Mouse (Mus musculus) frontal cortex, adult 2 months (tissue): ENCODE measurements around the gene Fhl2. TPM values are rescaled to one million over a fixed set of nuclear protein-coding genes. Genes with fewer than 3 reads are reported as not detected.
A peak's percentile ranks its signal among the peaks of the same experiment; 100 is the strongest.
"Not testable (repeated sequence)": the region's sequence is repeated elsewhere in the genome, so short reads cannot be mapped to it uniquely, and the experiment has no call there.

Source experiments
- DNase-seq, 2 experiments: peaks; one replicate each; pipeline ENCODE4 v3.0.0; 2022; ENCODE audit warnings: low spot score in 1 of 2; ENCODE audit errors: extremely low spot score in 1 of 2
- polyA plus RNA-seq: library from polyadenylated mRNA; depleted of rRNA; stranded (reverse); fragments of >200 nt; gene quantifications from 2 replicates; pipeline ENCODE4 v1.2.3, GENCODE M21; 2012

The Fhl2 gene
- polyA plus RNA-seq, 1 experiment: 80.4 TPM

GRCm38 (mm10) chr1:43196059-43196458, 725 bp downstream of the Fhl2 start:
- no peak for DNase-seq

GRCm38 (mm10) chr1:43193423-43193822, 3.4 kb downstream of the Fhl2 start:
- no peak for DNase-seq

DNA sequence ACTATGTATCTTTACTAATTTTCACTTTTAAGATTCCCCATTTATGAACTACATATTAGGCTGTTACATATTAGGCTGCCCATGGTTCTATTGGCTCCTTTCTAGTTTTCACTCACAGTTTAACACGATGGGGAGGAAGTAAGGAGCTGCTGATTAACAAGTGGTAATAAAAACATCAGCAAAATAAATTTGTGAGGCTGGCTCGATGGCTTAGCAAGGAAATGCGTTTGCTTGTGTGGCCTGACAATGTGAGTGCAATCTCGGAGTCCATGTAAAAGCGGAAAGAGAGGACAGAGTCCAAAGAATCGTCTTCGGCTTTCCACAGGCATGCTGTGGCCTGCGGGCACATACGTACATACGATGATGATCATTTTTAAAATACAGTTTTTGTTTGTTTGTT, 4.3 kb downstream of the Fhl2 start:
- DNase-seq: no peak

GRCm38 (mm10) chr1:43191078-43191477, 5.7 kb downstream of the Fhl2 start:
- DNase-seq: peak in 1 of 2 experiments; percentile 54

- not testable (repeated sequence) for DNase-seq
Observed at GRCm38 (mm10) chr1:43188893-43189292, 7.9 kb downstream of the Fhl2 start.

DNA sequence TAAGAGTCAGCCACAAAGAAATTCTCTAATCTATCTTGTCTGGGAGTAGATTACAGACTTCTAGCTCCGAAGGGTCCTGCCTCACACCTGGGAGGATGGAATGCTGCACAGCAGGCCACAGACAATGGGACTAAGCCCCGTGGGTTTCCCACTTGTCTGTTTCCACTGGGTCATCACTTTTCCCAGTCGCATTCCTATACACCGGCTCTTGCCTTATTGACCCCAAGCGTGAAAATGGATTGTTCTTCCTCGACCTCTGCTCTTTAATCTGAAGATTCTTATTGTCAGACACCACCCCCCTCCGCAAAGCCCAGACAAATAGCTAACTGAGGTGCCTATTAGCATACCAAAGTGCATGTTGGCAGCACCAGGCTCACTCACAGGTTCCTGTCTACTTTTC, 10.4 kb downstream of the Fhl2 start:
- no peak for DNase-seq

DNA sequence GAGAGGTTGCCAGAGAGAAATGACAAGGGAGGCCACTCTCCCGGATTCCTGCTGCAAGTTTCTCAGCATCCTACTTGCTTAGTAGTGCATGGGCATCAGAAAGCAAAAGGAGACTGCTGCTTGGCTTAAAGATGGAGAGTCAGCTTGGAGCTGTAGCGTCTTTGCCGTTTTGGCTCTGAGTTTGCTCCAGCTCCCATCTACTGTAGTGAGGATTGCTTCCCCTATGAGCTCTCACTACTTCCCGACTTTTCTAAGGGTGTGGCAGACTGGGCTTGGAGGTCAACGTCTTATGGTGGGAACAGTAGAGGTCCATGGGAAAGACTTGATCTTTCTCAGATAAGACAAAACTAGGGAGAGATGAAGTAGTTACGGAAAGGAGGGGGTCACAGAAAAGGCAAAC, 15.9 kb downstream of the Fhl2 start:
- no peak for DNase-seq

GRCm38 (mm10) chr1:43178780-43179179, 18.0 kb downstream of the Fhl2 start:
- DNase-seq: peak; percentile 61 to 72

GRCm38 (mm10) chr1:43178378-43178777, 18.4 kb downstream of the Fhl2 start:
- DNase-seq: peak in 1 of 2 experiments; percentile 66

DNA sequence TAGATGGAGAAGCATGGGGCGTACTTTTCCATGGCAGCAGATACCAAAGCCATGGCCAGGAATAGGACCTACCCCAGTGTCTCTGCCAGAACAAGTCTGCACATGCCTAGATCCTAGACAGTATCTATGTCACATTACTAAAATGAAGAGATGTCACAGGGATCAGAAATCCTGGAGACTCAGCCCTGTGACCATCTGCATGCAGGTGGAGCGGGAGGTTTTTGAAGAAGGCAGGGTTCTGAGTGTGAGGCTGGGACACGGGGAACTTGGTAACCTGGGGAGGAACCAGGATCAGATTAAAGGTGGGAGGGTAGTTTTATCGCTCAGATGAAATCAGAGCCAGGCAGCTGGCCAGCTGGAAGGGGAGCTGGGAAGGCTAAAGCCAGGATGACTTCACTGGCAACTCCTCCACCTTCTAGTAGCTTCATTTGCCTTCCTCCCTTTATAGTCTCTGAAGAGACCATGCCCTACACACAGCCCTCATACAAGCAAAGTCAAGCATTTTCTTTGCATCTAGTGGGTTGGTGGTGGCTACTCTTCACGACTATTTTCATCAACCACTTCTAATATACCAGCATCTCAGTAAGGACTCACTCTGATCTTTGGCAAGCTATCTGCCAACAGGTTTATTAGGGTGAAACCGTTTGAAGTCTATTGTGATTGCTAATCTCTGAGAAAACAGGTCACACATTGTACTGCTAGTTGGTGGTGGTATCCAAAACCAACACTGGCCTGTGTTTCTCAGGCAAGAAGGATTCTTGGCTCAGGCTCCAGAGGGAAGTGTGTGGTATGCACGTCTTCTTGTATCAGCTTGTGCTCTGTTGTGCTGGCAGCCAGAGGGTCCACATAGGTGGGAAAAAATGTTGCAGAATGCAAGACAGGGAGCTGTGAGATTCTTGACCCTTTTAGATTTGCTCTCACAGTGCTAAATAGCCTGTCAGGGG, 23.2 kb downstream of the Fhl2 start:
- DNase-seq: no peak

- no peak for DNase-seq
Observed at GRCm38 (mm10) chr1:43171816-43172215, 25.0 kb downstream of the Fhl2 start.

GRCm38 (mm10) chr1:43171093-43171492, 25.7 kb downstream of the Fhl2 start:
- DNase-seq: no peak

DNA sequence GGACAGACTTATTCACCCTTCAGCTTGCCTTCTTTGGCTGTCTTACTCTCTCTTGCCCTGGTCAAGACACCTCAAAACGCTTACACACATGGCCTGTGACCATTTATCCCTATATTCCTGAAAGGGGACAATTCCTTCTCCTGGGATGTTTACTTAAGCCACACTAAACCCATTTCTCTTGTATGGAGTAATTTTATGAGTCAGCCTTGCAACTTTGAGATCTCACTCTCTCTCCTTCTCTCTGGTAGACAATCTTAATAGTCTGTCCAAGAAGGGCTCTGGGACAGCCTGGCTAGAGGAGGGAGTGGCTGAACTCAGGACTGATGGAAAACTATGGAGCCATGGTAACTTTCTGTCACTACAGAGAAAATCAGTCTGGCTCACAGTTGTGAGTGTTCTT, 27.1 kb downstream of the Fhl2 start:
- no peak for DNase-seq

DNA sequence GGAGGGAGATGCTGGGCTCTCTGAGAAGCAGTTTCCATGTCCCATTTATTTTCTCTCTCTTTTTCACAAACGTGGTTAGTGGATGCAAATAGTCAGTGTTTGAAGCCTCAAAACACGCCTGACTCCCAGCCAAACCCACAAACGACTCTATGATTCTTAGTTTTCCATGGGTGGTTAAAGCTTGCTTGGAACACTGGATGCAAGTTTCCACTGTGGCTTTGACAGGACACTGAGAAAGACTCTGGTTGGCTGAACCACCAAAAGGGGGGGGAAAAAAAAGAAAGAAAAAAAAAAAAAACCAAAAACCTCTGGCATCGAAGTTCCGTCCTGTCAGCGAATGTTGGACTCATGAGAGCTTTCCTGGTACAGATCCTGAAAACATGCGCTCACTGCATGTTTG, 27.6 kb downstream of the Fhl2 start:
- no peak for DNase-seq

DNA sequence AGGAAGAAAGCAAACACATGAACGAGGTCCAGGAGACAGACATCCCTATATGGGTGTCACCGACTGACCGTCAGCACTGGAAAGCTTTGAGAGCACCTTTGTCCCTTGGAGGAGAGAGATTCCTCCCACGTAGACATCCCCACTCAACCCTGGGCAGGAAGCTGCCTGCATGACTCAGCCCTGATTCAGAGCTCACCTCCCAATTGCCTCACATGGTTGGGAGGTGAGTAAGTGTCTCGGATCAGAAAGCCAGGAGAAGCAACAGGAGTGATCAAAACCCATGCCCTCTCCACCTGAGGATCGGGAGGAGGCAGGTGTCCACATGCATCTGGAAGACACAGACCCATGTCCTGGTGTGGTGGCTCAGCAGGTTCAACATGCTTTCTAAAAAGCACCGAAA, 28.2 kb downstream of the Fhl2 start:
- peak in 1 of 2 experiments; percentile 54 for DNase-seq

GRCm38 (mm10) chr1:43168026-43168425, 28.8 kb downstream of the Fhl2 start:
- no peak for DNase-seq

GRCm38 (mm10) chr1:43164582-43164981, 32.2 kb downstream of the Fhl2 start:
- no peak for DNase-seq

DNA sequence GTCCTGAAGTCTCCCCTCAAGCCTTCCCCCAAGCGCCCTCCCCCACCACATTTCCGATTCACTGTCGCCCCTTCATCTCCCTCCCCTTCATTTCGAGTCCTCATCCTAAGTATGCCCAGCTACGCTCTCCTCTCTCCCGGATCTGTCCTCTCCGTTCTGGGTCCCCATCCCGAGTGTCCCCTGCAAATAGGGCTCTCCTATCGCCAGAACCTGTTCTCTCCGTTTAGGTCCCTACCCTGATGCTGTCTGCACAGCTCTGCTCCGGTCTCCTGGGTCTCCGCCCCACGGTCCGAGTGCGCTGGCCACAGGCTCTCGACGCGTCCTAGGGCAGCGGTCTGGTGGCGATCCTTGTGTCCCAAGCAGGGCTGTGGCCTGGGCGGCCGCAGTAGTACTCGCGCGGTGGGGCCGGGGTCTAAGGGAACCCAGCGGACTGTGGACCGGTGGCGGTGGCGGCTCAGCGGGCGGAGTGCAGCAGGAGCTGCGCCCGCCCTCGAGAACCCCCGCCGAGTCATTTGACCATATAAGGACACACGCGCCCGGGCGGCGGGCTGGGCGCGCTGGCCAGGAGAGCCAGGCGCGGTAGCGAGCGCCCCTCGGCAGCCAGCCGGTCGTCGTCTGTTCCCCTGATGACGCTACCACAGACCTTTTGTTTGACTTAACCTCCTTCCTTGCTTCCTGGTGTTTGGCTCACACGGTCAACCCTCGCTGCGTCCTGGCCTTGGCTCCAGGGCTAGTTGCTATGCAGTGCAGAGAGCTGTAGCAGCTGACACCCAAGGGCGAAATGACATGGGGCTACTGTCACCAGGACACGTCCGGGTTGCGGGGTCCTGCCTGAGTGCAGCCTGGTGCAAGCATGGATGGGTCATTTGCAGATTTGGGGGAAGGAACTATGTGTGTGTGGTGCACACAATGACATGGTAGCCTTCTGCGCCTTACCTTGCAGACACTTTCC, 33.0 kb downstream of the Fhl2 start:
- peak in 1 of 2 experiments; percentile 68 for DNase-seq

DNA sequence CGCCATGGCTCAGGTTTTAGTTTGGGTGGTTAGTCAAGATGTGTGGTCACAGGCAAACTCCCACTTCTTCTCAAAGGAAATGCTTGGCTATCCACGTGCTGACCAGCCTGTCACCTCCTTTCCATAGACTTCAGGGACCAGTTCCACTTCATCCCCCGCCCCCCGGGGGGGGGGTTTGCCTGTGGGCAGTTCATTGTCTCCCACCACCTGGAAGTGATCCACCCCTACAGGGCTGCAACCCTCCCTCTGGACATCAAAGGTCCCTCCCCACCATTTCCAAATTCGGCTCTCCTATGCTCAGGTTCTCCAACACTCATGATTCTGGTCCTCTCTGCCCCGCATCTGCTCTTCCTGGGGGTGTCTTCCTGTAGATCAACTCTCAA, 33.7 kb downstream of the Fhl2 start:
- DNase-seq: no peak

DNA sequence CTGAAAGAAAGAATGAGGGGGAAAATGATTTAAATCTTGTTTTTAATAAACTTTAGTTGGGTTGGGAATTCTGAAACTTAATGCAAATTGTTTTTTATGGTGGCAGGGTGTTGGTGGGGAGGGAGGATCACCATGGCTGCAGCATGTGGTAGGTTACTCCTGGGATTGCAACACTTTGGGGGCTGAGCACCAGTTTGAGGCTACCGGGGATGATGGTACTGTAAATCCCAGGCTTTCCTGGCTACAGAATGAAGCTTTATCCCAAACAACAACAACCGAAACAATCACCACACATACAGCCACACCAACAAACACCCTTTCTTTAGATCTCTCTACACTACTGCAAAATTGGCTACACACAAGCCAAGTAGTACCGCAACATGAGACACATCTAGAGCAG, 34.4 kb downstream of the Fhl2 start:
- no peak for DNase-seq

DNA sequence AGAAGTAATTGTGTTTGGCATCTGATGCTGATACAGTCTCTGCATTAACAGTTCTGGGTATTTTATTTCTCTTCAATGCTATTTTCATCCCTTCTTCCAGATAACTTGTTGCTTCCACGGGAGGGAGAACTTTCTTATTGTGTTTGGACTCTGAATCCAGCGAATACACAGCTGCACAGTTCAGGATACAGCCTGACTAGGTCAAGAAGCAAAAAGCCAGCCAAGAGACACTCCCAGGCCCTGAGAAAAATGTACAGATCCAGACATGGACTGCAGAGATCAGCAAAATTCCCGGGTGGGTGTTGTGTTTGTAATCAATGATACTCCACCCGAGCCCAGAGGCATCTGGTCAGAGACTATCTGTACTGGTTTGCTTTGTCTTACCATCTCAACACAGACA, 37.4 kb downstream of the Fhl2 start:
- DNase-seq: no peak
